Mouse (Mus musculus) hindbrain, postnatal 0 days (tissue): ENCODE measurements around the gene Ccnd1. TPM values are rescaled to one million over a fixed set of nuclear protein-coding genes. Genes with fewer than 3 reads are reported as not detected.

Source experiments
- ATAC-seq: fragments of 200-750 bp; cut with Nextera tagmentation; 2 replicates; pipeline ENCODE4 v1.8.0; 2017; ENCODE audit warnings: mild to moderate bottlenecking, moderate TSS enrichment, moderate library complexity
- DNase-seq: peaks from one replicate; pipeline ENCODE4 v3.0.0-alpha.2; 2015; ENCODE audit warnings: low spot score
- H3K27ac ChIP-seq: fragments of 300-500 bp; sonication (generic); 2 replicates; pipeline ENCODE4 v1.5.1; 2014; ENCODE audit warnings: mild to moderate bottlenecking
- H3K27me3 ChIP-seq: fragments of 300-500 bp; sonication (generic); 2 replicates; pipeline ENCODE4 v1.6.1; 2014; ENCODE audit warnings: low read length, mixed read lengths; ENCODE audit not compliant: insufficient read depth
- H3K36me3 ChIP-seq: fragments of 300-500 bp; sonication (generic); 2 replicates; pipeline ENCODE4 v1.6.1; 2014; ENCODE audit warnings: low read length, mixed read lengths; ENCODE audit not compliant: insufficient read depth
- H3K4me1 ChIP-seq: fragments of 300-500 bp; sonication (generic); 2 replicates; pipeline ENCODE4 v1.6.1; 2014; ENCODE audit warnings: antibody characterized with exemption, low read length, mixed read lengths; ENCODE audit not compliant: insufficient read depth
- H3K4me2 ChIP-seq: fragments of 300-500 bp; sonication (generic); 2 replicates; pipeline ENCODE4 v1.6.1; 2014; ENCODE audit warnings: low read depth, mild to moderate bottlenecking, low read length, moderate library complexity, mixed read lengths
- H3K4me3 ChIP-seq: fragments of 300-500 bp; sonication (generic); 2 replicates; pipeline ENCODE4 v1.5.1; 2014; ENCODE audit warnings: low read length
- H3K9ac ChIP-seq: fragments of 300-500 bp; sonication (generic); replicated peaks from 2 replicates; pipeline ENCODE4 v1.6.1; 2014; ENCODE audit warnings: mild to moderate bottlenecking, low read length, moderate library complexity, mixed read lengths
- H3K9me3 ChIP-seq: fragments of 300-500 bp; sonication (generic); 2 replicates; pipeline ENCODE4 v1.6.1; 2016; ENCODE audit warnings: low read length, mixed read lengths
- CTCF ChIP-seq: IDR thresholded peaks from 2 replicates; pipeline ENCODE4 v1.5.1; 2016; ENCODE audit warnings: antibody characterized with exemption, control low read depth, low read depth
- WGBS: fragments of 180-500 bp; shearing (Covaris S2); extraction: QIAGEN DNeasy Blood & Tissue Kit; methylation state at CpG from one replicate; pipeline ENCODE4 v1.1.7; 2014; 5-methylcytosine and 5-hydroxymethylcytosine counted together
- polyA plus RNA-seq: library from polyadenylated mRNA; unstranded; fragments of >200 nt; fragmentation: Nextera tagmentation; extraction: Ambion mirVana; gene quantifications from 2 replicates; pipeline ENCODE4 v1.2.1, GENCODE M21; 2015
- total RNA-seq: library from RNA; depleted of rRNA; stranded (reverse); fragments of >200 nt; gene quantifications from 2 replicates; pipeline ENCODE4 v1.2.3, GENCODE M21; 2014

Gene Ccnd1
- total and polyA plus RNA-seq, 2 experiments from 2014 or later: 42.8 to 67.8 TPM

- no peak overlapping the region for H3K9ac ChIP-seq
- no peak for ATAC-seq
- no peak overlapping the region for H3K4me2 ChIP-seq
- TF ChIP-seq CTCF: no peak
- 0 out of 2 replicates have a peak, but pooled peaks cover 3% of the 10 kb centered on the region for H3K27me3 ChIP-seq
- no peak overlapping the region for H3K4me3 ChIP-seq
- no peak overlapping the region for H3K27ac ChIP-seq
- peaks cover 14% of the 10 kb centered on the region for H3K4me1 ChIP-seq
- 50% methylated on average over 5 of the region's 5 CpGs for WGBS
- H3K9me3 ChIP-seq: no peaks in the 10 kb centered on the region
- peaks cover 12% of the 10 kb centered on the region for H3K36me3 ChIP-seq
- DNase-seq: no peak
These were observed 4.8 kb downstream of the Ccnd1 start for GRCm38 (mm10) chr7:144934901-144935300.

- Histone ChIP-seq H3K27me3 (0 out of 2 replicates have a peak, but pooled peaks cover 3% of the 10 kb centered on the region), H3K4me3 (no peak overlapping the region), H3K36me3 (peaks cover 12% of the 10 kb centered on the region), H3K9ac (no peak overlapping the region), H3K4me2 (no peak overlapping the region), H3K27ac (no peak overlapping the region), H3K9me3 (no peaks in the 10 kb centered on the region), H3K4me1 (peaks cover 6% of the 10 kb centered on the region)
- DNase-seq (no peak), ATAC-seq (no peak)
- WGBS: 89% methylated on average over 8 of the region's 8 CpGs
- no peak for TF ChIP-seq CTCF
These were observed 5.9 kb downstream of the Ccnd1 start for GRCm38 (mm10) chr7:144933796-144934195.

DNA sequence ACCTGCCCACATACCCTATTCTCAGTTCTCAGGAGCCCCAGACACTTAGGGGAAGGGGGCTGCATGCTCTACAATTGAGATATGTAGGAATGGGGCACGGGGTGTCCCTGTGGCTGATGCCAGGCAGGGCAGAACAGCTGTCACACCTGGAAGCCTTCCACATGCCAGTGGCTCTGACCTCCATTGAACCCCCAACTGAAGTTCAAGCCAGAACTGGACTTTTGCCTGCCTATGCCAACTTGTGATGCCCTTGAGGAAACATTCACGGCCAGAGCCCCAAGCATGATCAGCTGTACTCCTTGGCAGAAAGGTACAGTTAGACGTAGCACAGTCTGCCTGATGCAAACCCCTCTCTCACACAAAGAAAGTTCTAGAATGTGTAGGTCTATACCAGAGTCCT is 6.4 kb downstream of the Ccnd1 start:
- ATAC-seq (no peak), DNase-seq (no peak)
- H3K4me1 ChIP-seq: peaks cover 6% of the 10 kb centered on the region
- no peaks in the 10 kb centered on the region for H3K9me3 ChIP-seq
- WGBS: 76% methylated on average over 3 of the region's 3 CpGs
- peaks cover 12% of the 10 kb centered on the region for H3K36me3 ChIP-seq
- no peak for TF ChIP-seq CTCF
- H3K27me3 ChIP-seq: 0 out of 2 replicates have a peak, but pooled peaks cover 3% of the 10 kb centered on the region
- no peak overlapping the region for H3K27ac ChIP-seq
- H3K4me2 ChIP-seq: no peak overlapping the region
- no peak overlapping the region for H3K4me3 ChIP-seq
- no peak overlapping the region for H3K9ac ChIP-seq

DNA sequence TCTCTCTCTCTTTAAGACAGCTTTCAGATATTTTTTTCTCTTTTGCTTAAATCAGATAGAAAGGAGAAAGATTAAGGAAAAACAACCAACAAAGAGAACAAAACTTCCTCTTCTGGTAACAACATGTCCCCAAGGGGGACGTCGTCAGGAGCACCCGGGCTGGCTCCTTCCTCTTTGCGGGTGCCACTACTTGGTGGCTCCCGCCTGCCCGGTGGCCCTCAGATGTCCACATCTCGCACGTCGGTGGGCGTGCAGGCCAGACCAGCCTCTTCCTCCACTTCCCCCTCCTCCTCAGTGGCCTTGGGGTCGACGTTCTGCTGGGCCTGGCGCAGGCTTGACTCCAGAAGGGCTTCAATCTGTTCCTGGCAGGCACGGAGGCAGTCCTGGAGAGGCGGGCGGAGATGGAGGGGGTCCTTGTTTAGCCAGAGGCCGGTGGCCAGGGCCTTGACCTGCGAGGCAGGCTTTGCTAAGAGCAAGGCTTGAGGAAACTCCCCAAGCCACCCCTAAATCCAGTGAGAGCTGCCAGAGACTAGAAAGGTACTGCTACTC is 7.3 kb downstream of the Ccnd1 start:
- H3K4me1 ChIP-seq: peaks cover 6% of the 10 kb centered on the region; the same call in 1 of the 2 replicates
- no peak overlapping the region for H3K9ac ChIP-seq
- DNase-seq (no peak), ATAC-seq (no peak)
- H3K36me3 ChIP-seq: peaks cover 12% of the 10 kb centered on the region
- H3K9me3 ChIP-seq: no peaks in the 10 kb centered on the region
- TF ChIP-seq CTCF: no peak
- no peaks in the 10 kb centered on the region for H3K27me3 ChIP-seq
- H3K4me2 ChIP-seq: no peak overlapping the region
- no peak overlapping the region for H3K4me3 ChIP-seq
- no peak overlapping the region for H3K27ac ChIP-seq
- 60% methylated on average over 18 of the region's 18 CpGs for WGBS

- peaks cover 12% of the 10 kb centered on the region for H3K36me3 ChIP-seq
- H3K27ac ChIP-seq: no peak overlapping the region
- H3K4me2 ChIP-seq: no peak overlapping the region
- 18% methylated on average over 3 of the region's 3 CpGs for WGBS
- H3K9me3 ChIP-seq: no peaks in the 10 kb centered on the region
- ATAC-seq (no peak), DNase-seq (peak; percentile 68)
- H3K27me3 ChIP-seq: no peaks in the 10 kb centered on the region
- peaks cover 6% of the 10 kb centered on the region; the same call in 1 of the 2 replicates for H3K4me1 ChIP-seq
- TF ChIP-seq CTCF: peak; percentile 71
- H3K9ac ChIP-seq: no peak overlapping the region
- H3K4me3 ChIP-seq: no peak overlapping the region
These were observed 7.9 kb downstream of the Ccnd1 start for GRCm38 (mm10) chr7:144931778-144932177.

DNA sequence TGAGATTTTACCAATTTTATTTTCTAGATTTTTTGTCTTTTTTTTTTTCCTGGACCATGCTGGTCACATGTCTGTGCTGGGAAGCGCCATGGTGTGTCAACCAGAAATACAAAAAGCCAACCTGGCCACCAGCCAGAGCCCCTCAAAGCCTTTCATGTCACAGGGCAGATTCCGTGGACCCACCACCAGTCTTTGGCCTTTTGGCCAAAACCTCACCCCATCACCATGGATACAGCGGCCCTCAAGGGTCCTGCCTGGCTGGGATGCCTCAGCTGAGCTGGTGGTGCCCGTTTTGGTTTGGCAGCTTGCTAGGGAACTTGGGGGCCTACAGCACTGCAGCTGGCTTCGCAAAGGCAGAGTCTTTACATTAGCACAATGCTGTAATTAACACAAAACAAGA is 9.8 kb downstream of the Ccnd1 start:
- H3K4me3 ChIP-seq: no peak overlapping the region
- no peak overlapping the region for H3K9ac ChIP-seq
- no peaks in the 10 kb centered on the region for H3K27me3 ChIP-seq
- no peaks in the 10 kb centered on the region for H3K4me1 ChIP-seq
- ATAC-seq (peak; percentile 70), DNase-seq (peak; percentile 79)
- peaks cover 10% of the 10 kb centered on the region; the same call in 1 of the 2 replicates for H3K36me3 ChIP-seq
- H3K27ac ChIP-seq: no peak overlapping the region
- no peak overlapping the region for H3K4me2 ChIP-seq
- TF ChIP-seq CTCF: no peak
- no peaks in the 10 kb centered on the region for H3K9me3 ChIP-seq
- WGBS: 34% methylated on average over 5 of the region's 5 CpGs

DNA sequence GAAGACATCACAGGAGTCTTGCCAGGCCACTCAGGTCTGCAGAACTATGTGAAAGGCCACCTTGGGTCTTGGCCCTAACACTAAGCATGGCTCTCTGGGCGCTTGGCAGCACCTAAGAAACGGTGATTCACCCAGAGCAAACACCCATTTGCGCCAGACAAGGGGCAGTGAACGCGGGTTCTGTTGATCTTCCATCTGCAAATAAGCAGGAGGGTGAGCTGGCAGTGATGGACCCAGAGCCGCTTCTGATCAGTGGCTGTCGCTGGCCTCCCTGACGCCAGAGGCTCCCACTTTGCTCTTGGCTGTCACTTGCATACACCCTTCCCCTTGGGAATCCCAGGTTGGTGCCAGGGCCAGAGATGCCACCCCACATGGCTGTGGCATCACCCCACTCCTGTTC is 10.2 kb downstream of the Ccnd1 start:
- Histone ChIP-seq H3K27me3 (no peaks in the 10 kb centered on the region), H3K27ac (no peak overlapping the region), H3K4me1 (no peaks in the 10 kb centered on the region), H3K9me3 (no peaks in the 10 kb centered on the region), H3K9ac (no peak overlapping the region), H3K4me2 (no peak overlapping the region), H3K4me3 (no peak overlapping the region), H3K36me3 (peaks cover 6% of the 10 kb centered on the region; the same call in 1 of the 2 replicates)
- WGBS: 70% methylated on average over 8 of the region's 8 CpGs
- ATAC-seq (0 out of 2 replicates have a peak, but pooled peaks have one; percentile 8), DNase-seq (peak; percentile 35)
- TF ChIP-seq CTCF: no peak
